Mouse (Mus musculus) midbrain, embryonic 14.5 days (tissue): ENCODE results near the gene Akt1. TPM values are rescaled to one million over a fixed set of nuclear protein-coding genes. Genes with fewer than 3 reads are reported as not detected.

Experiments
- ATAC-seq: fragments of 200-750 bp; cut with Nextera tagmentation; 2 replicates; pipeline ENCODE4 v1.8.0; 2017; ENCODE audit warnings: moderate number of reproducible peaks, moderate library complexity; ENCODE audit not compliant: low FRiP score, low TSS enrichment
- DNase-seq: peaks from one replicate; pipeline ENCODE4 v3.0.0-alpha.2; 2015
- H3K27ac ChIP-seq: fragments of 300-500 bp; sonication (generic); replicated peaks from 2 replicates; pipeline ENCODE4 v1.5.1; 2014; ENCODE audit warnings: mild to moderate bottlenecking, low read depth, low read length, moderate library complexity
- H3K27me3 ChIP-seq: fragments of 300-500 bp; sonication (generic); 2 replicates; pipeline ENCODE4 v1.6.1; 2014; ENCODE audit warnings: low read length, control low read depth, mixed read lengths; ENCODE audit not compliant: control insufficient read depth, insufficient read depth
- H3K36me3 ChIP-seq: fragments of 300-500 bp; sonication (generic); 2 replicates; pipeline ENCODE4 v1.6.1; 2014; ENCODE audit warnings: low read length, control low read depth; ENCODE audit not compliant: control insufficient read depth, insufficient read depth
- H3K4me1 ChIP-seq: fragments of 300-500 bp; sonication (generic); 2 replicates; pipeline ENCODE4 v1.6.1; 2014; ENCODE audit warnings: mild to moderate bottlenecking, antibody characterized with exemption, low read length, control low read depth; ENCODE audit not compliant: control insufficient read depth, insufficient read depth
- H3K4me2 ChIP-seq: fragments of 300-500 bp; sonication (generic); 2 replicates; pipeline ENCODE4 v1.6.1; 2014; ENCODE audit warnings: mild to moderate bottlenecking, low read length, moderate library complexity
- H3K4me3 ChIP-seq: fragments of 300-500 bp; sonication (generic); replicated peaks from 2 replicates; pipeline ENCODE4 v1.5.1; 2014; ENCODE audit warnings: low read depth, low read length
- H3K9ac ChIP-seq: fragments of 300-500 bp; sonication (generic); replicated peaks from 2 replicates; pipeline ENCODE4 v1.6.1; 2014; ENCODE audit warnings: mild to moderate bottlenecking, low read length, moderate library complexity
- H3K9me3 ChIP-seq: fragments of 300-500 bp; sonication (generic); 2 replicates; pipeline ENCODE4 v1.6.1; 2016; ENCODE audit warnings: low read length, control low read depth, mixed read lengths; ENCODE audit not compliant: control insufficient read depth
- WGBS: fragments of 180-500 bp; shearing (Covaris S2); extraction: QIAGEN DNeasy Blood & Tissue Kit; methylation state at CpG from one replicate; pipeline ENCODE4 v1.1.7; 2014; 5-methylcytosine and 5-hydroxymethylcytosine counted together
- polyA plus RNA-seq: library from polyadenylated mRNA; unstranded; fragments of >200 nt; fragmentation: Nextera tagmentation; extraction: Ambion mirVana; gene quantifications from 2 replicates; pipeline ENCODE4 v1.2.1, GENCODE M21; 2014

The Akt1 gene
- polyA plus RNA-seq, 1 experiment from 2014 or later = 64.8 TPM

DNA sequence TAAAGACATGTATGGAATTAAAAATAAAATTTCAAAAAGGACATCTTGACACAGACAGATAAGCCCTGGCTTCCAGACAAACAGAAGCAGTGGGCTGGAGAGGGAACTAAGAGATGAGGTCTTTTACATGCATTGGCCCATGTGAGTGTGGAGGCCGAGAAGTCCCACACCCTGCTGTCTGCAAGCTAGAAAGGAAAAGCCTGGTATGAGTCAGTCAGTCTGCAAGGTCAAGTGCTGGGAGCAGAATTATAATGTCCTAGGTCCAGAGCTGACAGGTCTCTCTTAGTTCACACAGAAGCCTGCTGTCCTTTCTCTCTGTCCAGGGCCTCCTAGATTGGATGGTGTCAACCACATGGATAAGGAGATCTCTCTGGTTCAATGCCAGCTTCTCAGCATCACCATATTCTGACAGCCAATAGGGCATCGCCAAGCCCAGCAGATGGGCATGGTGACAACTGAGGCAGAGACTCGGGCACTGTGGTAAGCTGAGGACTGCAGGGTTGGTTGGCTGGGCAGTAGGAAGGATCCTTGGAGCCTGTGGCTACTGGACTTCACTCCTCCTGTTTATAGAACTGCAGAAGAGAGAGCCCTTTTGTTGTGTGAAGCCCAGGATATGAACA lies 22.2 kb upstream of the Akt1 start:
- Histone ChIP-seq H3K4me2 (no peak overlapping the region), H3K36me3 (no peaks in the 10 kb centered on the region), H3K4me3 (no peak overlapping the region), H3K27me3 (no peaks in the 10 kb centered on the region), H3K4me1 (peaks cover 23% of the 10 kb centered on the region), H3K27ac (no peak overlapping the region), H3K9ac (no peak overlapping the region), H3K9me3 (no peaks in the 10 kb centered on the region)
- ATAC-seq (no peak), DNase-seq (no peak)
- WGBS = 84% methylated on average over 3 of the region's 3 CpGs

DNA sequence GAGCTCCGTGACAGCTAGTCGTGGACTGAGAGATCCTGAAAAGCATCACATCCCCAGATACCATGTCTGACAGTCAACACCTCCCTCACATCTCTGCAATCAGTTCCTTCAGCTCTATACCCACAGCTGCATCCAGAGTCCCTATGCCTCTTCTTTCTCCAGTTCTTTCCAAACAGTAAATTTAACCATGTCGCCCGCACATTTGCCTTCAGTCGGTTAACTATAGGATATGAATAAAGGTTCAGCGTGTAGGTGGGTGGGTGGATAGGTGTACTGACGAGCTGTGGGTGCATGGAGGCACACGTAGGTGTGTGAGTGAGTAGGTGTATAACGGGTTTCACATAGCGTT lies 19.4 kb upstream of the Akt1 start:
- Histone ChIP-seq H3K4me1 (peaks cover 18% of the 10 kb centered on the region), H3K4me2 (peak overlapping the region; percentile 83), H3K9me3 (no peaks in the 10 kb centered on the region), H3K36me3 (no peaks in the 10 kb centered on the region), H3K9ac (peak overlapping the region; percentile 85), H3K27ac (peak overlapping the region; percentile 94), H3K4me3 (peak overlapping the region; percentile 72), H3K27me3 (no peaks in the 10 kb centered on the region)
- 79% methylated on average over 10 of the region's 10 CpGs for WGBS
- ATAC-seq (no peak), DNase-seq (no peak)

DNA sequence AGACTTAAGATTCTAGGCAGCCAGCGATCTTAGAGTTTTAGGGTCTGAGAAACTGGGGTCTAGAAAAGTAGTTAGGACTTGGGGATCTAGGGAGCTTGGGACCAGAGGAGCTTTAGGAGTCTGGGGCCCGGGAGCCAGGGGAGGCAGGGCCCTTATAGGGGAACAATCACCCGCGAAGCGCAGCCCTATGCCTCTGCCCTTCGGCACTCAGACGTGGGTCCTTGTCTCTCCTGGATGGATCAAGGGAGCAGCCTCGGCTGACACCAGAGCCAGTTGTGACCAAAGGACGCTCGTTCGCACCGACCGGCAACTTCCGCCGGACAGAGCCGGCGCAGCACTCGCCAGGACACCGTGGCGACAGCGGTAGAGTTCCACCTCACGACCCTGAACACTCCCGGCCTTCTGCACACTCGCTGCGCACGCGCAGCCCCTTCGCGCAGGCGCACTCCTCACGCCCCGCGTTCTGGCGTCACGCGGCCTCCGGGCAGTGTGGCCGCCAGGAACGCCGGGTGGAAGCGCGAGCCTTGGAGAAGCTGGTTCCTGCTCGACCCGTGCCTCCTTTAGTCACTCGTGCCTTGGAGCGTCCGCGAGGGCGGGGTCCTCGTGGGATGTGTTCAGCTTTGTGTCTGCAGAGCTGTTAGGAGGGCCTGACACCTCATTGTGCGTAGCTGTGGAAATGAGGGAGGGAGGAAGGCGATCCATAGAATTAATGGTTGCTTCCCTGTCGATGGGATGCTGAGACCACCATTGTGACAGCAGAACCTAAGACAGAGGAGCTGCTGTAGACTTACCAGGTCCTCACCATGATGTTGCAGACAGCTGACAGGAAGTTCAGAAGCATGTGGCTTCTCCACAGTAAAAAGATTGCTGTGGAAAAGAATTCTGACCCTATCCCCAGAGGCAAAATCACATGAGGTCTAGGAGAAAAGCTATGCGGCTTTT lies 18.8 kb upstream of the Akt1 start:
- Histone ChIP-seq H3K36me3 (no peaks in the 10 kb centered on the region), H3K27ac (peak overlapping the region; percentile 94), H3K4me2 (peak overlapping the region; percentile 83), H3K4me1 (peaks cover 18% of the 10 kb centered on the region), H3K4me3 (peak overlapping the region; percentile 72), H3K9me3 (no peaks in the 10 kb centered on the region), H3K9ac (peak overlapping the region; percentile 85), H3K27me3 (no peaks in the 10 kb centered on the region)
- ATAC-seq = peak; percentile 94
- WGBS = 2% methylated on average over 54 of the region's 54 CpGs
- peak; percentile 98 for DNase-seq

- Histone ChIP-seq H3K4me1 (peaks cover 9% of the 10 kb centered on the region), H3K9me3 (no peaks in the 10 kb centered on the region), H3K4me3 (no peak overlapping the region), H3K27me3 (no peaks in the 10 kb centered on the region), H3K27ac (no peak overlapping the region), H3K36me3 (no peaks in the 10 kb centered on the region), H3K4me2 (no peak overlapping the region), H3K9ac (no peak overlapping the region)
- DNase-seq (no peak), ATAC-seq (no peak)
- WGBS = 85% methylated on average over 15 of the region's 15 CpGs
Measured at GRCm38 (mm10) chr12:112688458-112688857, 13.8 kb upstream of the Akt1 start.

- 30% methylated on average over 7 of the region's 7 CpGs for WGBS
Measured at GRCm38 (mm10) chr12:112683351-112683750, 8.7 kb upstream of the Akt1 start.

GRCm38 (mm10) chr12:112679027-112679996 lies 4.6 kb upstream of the Akt1 start:
- no peak overlapping the region for H3K27ac ChIP-seq
- H3K27me3 ChIP-seq = peaks cover 23% of the 10 kb centered on the region
- ATAC-seq (no peak), DNase-seq (peak; percentile 70)
- H3K9me3 ChIP-seq = no peaks in the 10 kb centered on the region
- WGBS = 3% methylated on average over 79 of the region's 87 CpGs
- peaks cover 16% of the 10 kb centered on the region for H3K4me1 ChIP-seq
- H3K36me3 ChIP-seq = no peaks in the 10 kb centered on the region
- peak overlapping the region; percentile 48 for H3K4me3 ChIP-seq
- peak overlapping the region; percentile 45 for H3K9ac ChIP-seq
- H3K4me2 ChIP-seq = peak overlapping the region; percentile 91

More at GRCm38 (mm10) chr12:112683351-112683750, 8.7 kb upstream of the Akt1 start:
- no peak overlapping the region for H3K4me2 ChIP-seq
- H3K4me3 ChIP-seq = no peak overlapping the region
- H3K9me3 ChIP-seq = no peaks in the 10 kb centered on the region
- H3K27ac ChIP-seq = no peak overlapping the region
- DNase-seq = no peak
- H3K36me3 ChIP-seq = no peaks in the 10 kb centered on the region
- peaks cover 7% of the 10 kb centered on the region; the same call in 1 of the 2 replicates for H3K4me1 ChIP-seq
- H3K27me3 ChIP-seq = peaks cover 21% of the 10 kb centered on the region
- no peak for ATAC-seq
- H3K9ac ChIP-seq = no peak overlapping the region

DNA sequence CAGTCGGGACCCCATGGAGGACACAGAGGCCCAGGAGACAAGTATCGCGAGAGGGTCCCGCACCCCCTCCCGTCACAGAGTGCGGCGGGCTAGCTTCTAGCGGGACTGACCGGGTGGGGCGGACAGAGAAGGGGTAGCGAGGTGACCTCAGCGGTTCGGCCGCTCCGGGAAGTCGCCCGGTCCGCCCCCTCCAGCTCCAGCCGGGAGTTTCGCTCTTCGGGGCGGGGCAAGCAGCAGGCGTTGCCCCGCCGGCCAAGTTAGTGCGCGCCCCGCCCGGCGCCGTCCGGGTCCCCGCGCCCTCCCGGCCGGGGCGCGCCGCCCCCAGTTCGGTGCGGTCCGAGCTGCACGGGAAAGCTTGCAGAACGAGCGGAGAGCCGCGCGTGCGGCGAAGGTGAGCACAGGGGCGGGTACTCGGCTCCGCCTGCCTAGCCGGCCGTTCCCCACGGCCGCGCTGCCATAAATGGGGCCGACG lies 3.9 kb upstream of the Akt1 start, which contains the start of gene Zbtb42:
TSS of gene Zbtb42 (plus strand) at position 274 of the 472 bp plus-strand sequence.
- Histone ChIP-seq H3K4me1 (peaks cover 16% of the 10 kb centered on the region), H3K9me3 (no peaks in the 10 kb centered on the region), H3K4me3 (peak within 1 kb of the TSS; percentile 48), H3K4me2 (peak within 1 kb of the TSS; percentile 91), H3K36me3 (no peaks in the 10 kb centered on the region), H3K27me3 (peaks cover 23% of the 10 kb centered on the region), H3K9ac (peak within 1 kb of the TSS; percentile 45), H3K27ac (no peak within 1 kb of the TSS)
- DNase-seq (peak; percentile 65), ATAC-seq (peak; percentile 15; the same call in 1 of the 2 replicates)
- under 1% methylated on average over 60 of the region's 60 CpGs for WGBS
